Comparison of ENCODE assay signal across 1 mouse cellular context in genomic region chr11:87404111-87404853, GRCm38 (mm10).
TF ChIP-seq lines count a peak whose summit lies in the region.

No protein-coding gene starts in this region.

TF ChIP-seq in CH12.LX, 34 proteins besides CTCF, POLR2A, EP300 and RAD21 (continued from another document):
- no peak for TF ChIP-seq JUN (IDR thresholded peaks at IDR 0.05; ENCODE audit: insufficient read depth, low read depth, low read length)
- TF ChIP-seq ZC3H11A (IDR thresholded peaks at IDR 0.05; ENCODE audit: low read depth, low read length), result no peak
- TF ChIP-seq MEF2A (IDR thresholded peaks at IDR 0.05; ENCODE audit: borderline replicate concordance, low read depth, low read length), result peak; percentile 81
- peak; percentile 100 for TF ChIP-seq ZNF384 (IDR thresholded peaks at IDR 0.05; ENCODE audit: low read depth, low read length)
- TF ChIP-seq NELFE (IDR thresholded peaks at IDR 0.05; ENCODE audit: low read depth, low read length), result peak; percentile 85
- TF ChIP-seq JUND (conservative IDR thresholded peaks at IDR 0.05; ENCODE audit: low read depth, low read length), result no peak; the same call in 1 of the 2 replicates
- TF ChIP-seq MAX (IDR thresholded peaks at IDR 0.05; ENCODE audit: low read length), result peak; percentile 90
- peak; percentile 98 for TF ChIP-seq E2F4 (IDR thresholded peaks at IDR 0.05; ENCODE audit: insufficient replicate concordance, low read depth, low read length)
- TF ChIP-seq RCOR1 (conservative IDR thresholded peaks at IDR 0.05; ENCODE audit: low read depth, low read length), result peak; percentile 91
- peak; percentile 72; the same call in 1 of the 2 replicates for TF ChIP-seq KAT2A (IDR thresholded peaks at IDR 0.05; ENCODE audit: insufficient replicate concordance, low read length)
- TF ChIP-seq MYC (IDR thresholded peaks at IDR 0.05; ENCODE audit: low read depth, low read length), result peak; percentile 91
- TF ChIP-seq TCF12 (IDR thresholded peaks at IDR 0.05; ENCODE audit: low read depth, low read length), result peak; percentile 88
- TF ChIP-seq PAX5 (IDR thresholded peaks at IDR 0.05; ENCODE audit: low read length), result no peak
- peak; percentile 92 for TF ChIP-seq MXI1 (IDR thresholded peaks at IDR 0.05; ENCODE audit: low read depth, low read length)
- 0 out of 2 replicates have a peak, but pooled peaks have one; percentile 53 for TF ChIP-seq MAFK (IDR thresholded peaks at IDR 0.05; ENCODE audit: insufficient replicate concordance, low read length)
- peak; percentile 76 for TF ChIP-seq TBP (conservative IDR thresholded peaks at IDR 0.05; ENCODE audit: low read depth, low read length)
- peak; percentile 62; the same call in 1 of the 2 replicates for TF ChIP-seq ZMIZ1 (IDR thresholded peaks at IDR 0.05; ENCODE audit: low read depth, low read length)
- no peak for TF ChIP-seq USF1 (IDR thresholded peaks at IDR 0.05; ENCODE audit: low read depth, low read length)
- no peak for TF ChIP-seq USF2 (conservative IDR thresholded peaks at IDR 0.05; ENCODE audit: low read depth, low read length)
- peak; percentile 99 for TF ChIP-seq MAZ (IDR thresholded peaks at IDR 0.05; ENCODE audit: low read depth, low read length)
